Mouse (Mus musculus): ENCODE results near the gene Gm4737. TPM values are rescaled to one million over a fixed set of nuclear protein-coding genes. Genes with fewer than 3 reads are reported as not detected.

The Gm4737 gene
- polyA plus RNA-seq, 1 experiment from 2014 or later: 3.7 TPM

DNA sequence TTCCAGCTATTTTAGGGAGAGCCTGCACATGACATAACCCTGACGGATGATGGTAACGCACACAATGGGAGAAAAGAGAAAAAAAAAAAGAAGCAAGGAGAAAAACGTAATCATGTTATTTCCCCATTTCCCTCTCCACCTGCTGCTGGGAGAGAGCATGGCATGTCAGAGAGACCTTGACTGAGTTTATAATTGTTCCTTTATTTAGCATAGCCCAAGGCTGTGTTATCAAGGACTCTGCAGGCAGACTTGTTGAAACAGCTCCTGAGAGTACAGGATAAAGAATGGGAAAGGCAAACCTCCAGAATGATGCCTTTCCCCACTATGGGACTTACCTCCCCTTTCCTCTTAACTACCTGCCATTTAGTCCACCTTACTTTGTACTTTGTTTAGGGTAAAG is 7.9 kb downstream of the Gm4737 start:
- no peaks in the 10 kb centered on the region for H3K4me1 ChIP-seq (replicated peaks; ENCODE audit: control insufficient read depth, insufficient read depth, low read length)
- H3K4me2 ChIP-seq (ENCODE audit: low read depth, low read length, severe bottlenecking): no peak overlapping the region
- no peaks in the 10 kb centered on the region for H3K27me3 ChIP-seq (ENCODE audit: control insufficient read depth, insufficient read depth, low read length)
- DNase-seq (ENCODE audit: low spot score) (no peak), ATAC-seq (replicated peaks; ENCODE audit: low FRiP score) (no peak)
- 83% methylated on average over 3 of the region's 3 CpGs for WGBS
- no peak overlapping the region for H3K9ac ChIP-seq (ENCODE audit: low read length)
- H3K36me3 ChIP-seq (ENCODE audit: control insufficient read depth, insufficient read depth, low read length): no peaks in the 10 kb centered on the region
- no peaks in the 10 kb centered on the region for H3K9me3 ChIP-seq (ENCODE audit: control insufficient read depth, low read length)
- no peak overlapping the region for H3K4me3 ChIP-seq (ENCODE audit: low read depth, low read length)
- H3K27ac ChIP-seq (ENCODE audit: low read depth, low read length): no peak overlapping the region

DNA sequence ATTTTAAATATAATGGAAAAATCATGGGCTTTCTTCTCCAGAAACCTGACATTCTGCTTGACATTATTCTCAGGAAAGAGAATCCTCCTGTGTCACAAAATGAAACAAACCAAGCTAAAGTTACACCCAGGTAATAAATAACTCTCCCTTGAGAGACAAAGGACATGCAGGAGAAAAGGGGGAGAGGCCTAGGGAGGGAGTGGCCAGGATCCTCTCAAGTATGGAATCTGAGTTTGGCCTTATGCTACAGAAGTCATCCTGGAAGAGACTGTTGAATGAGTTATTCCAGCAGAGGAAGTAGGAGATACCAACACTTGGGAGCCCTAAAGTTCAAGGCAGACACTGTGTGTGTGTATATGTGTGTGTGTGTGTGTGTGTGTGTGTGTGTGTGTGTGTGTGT is 32.6 kb downstream of the Gm4737 start:
- Histone ChIP-seq H3K27me3 (ENCODE audit: control insufficient read depth, insufficient read depth, low read length) (no peaks in the 10 kb centered on the region), H3K4me1 (replicated peaks; ENCODE audit: control insufficient read depth, insufficient read depth, low read length) (no peaks in the 10 kb centered on the region)
- ATAC-seq (replicated peaks; ENCODE audit: low FRiP score): no peak

DNA sequence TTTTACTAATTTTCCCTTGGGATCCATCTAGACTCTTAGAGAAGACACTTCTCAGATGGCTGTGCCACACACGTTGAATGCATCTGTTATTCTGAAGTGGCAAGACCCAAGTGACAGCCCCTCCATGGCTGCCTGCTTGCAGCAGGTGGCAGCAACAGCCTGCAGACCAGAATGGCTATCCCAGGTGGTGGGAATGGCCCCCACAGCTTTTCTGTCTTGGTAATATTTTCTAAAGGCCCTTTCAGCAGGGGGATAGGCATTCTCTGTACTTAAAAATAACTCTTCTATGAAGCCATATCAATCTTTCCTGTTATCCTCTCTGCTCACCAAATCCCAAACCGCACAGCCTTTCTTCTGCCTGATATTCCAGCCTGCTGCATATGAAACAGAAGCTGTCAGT is 33.5 kb downstream of the Gm4737 start:
- no peak overlapping the region for H3K27ac ChIP-seq (ENCODE audit: low read depth, low read length)
- 67% methylated on average over 2 of the region's 2 CpGs for WGBS

More for the DNA sequence above, 32.6 kb downstream of the Gm4737 start:
- Histone ChIP-seq H3K27ac (ENCODE audit: low read depth, low read length) (no peak overlapping the region), H3K36me3 (ENCODE audit: control insufficient read depth, insufficient read depth, low read length) (no peaks in the 10 kb centered on the region), H3K4me2 (ENCODE audit: low read depth, low read length, severe bottlenecking) (no peak overlapping the region), H3K9ac (ENCODE audit: low read length) (no peak overlapping the region), H3K9me3 (ENCODE audit: control insufficient read depth, low read length) (no peaks in the 10 kb centered on the region), H3K4me3 (ENCODE audit: low read depth, low read length) (no peak overlapping the region)
- DNase-seq (ENCODE audit: low spot score): no peak

DNA sequence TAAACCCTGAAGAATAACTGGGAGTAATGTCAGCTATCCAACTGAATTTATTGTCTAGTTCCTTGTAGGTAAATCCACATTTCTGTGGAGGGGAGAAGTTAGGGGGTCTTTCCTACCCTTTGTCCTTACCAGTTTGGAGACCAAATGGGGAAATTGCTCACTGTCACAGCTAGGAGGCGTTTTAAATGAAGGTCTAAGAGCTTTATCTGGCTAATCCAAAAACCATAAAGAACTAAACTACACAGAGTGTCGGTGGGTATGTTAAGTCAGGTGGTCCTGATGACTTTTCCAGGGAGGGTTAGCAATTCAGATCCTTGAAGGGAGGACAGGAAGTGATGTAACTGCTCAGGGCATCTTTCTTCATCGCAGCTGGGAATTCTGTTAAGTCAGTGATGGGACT is 34.3 kb downstream of the Gm4737 start:
- no peak overlapping the region for H3K27ac ChIP-seq (ENCODE audit: low read depth, low read length)
- no peak overlapping the region for H3K4me2 ChIP-seq (ENCODE audit: low read depth, low read length, severe bottlenecking)
- WGBS: 71% methylated on average over 3 of the region's 3 CpGs
- H3K27me3 ChIP-seq (ENCODE audit: control insufficient read depth, insufficient read depth, low read length): no peaks in the 10 kb centered on the region
- no peaks in the 10 kb centered on the region for H3K36me3 ChIP-seq (ENCODE audit: control insufficient read depth, insufficient read depth, low read length)
- H3K9ac ChIP-seq (ENCODE audit: low read length): no peak overlapping the region
- DNase-seq (ENCODE audit: low spot score) (no peak), ATAC-seq (replicated peaks; ENCODE audit: low FRiP score) (no peak)
- H3K4me1 ChIP-seq (replicated peaks; ENCODE audit: control insufficient read depth, insufficient read depth, low read length): no peaks in the 10 kb centered on the region
- no peaks in the 10 kb centered on the region for H3K9me3 ChIP-seq (ENCODE audit: control insufficient read depth, low read length)
- H3K4me3 ChIP-seq (ENCODE audit: low read depth, low read length): no peak overlapping the region

More for the DNA sequence above, 33.5 kb downstream of the Gm4737 start:
- Histone ChIP-seq H3K4me1 (replicated peaks; ENCODE audit: control insufficient read depth, insufficient read depth, low read length) (no peaks in the 10 kb centered on the region), H3K36me3 (ENCODE audit: control insufficient read depth, insufficient read depth, low read length) (no peaks in the 10 kb centered on the region), H3K4me3 (ENCODE audit: low read depth, low read length) (no peak overlapping the region), H3K27me3 (ENCODE audit: control insufficient read depth, insufficient read depth, low read length) (no peaks in the 10 kb centered on the region), H3K9ac (ENCODE audit: low read length) (no peak overlapping the region), H3K4me2 (ENCODE audit: low read depth, low read length, severe bottlenecking) (no peak overlapping the region), H3K9me3 (ENCODE audit: control insufficient read depth, low read length) (no peaks in the 10 kb centered on the region)
- DNase-seq (ENCODE audit: low spot score) (peak; percentile 55), ATAC-seq (replicated peaks; ENCODE audit: low FRiP score) (no peak)

DNA sequence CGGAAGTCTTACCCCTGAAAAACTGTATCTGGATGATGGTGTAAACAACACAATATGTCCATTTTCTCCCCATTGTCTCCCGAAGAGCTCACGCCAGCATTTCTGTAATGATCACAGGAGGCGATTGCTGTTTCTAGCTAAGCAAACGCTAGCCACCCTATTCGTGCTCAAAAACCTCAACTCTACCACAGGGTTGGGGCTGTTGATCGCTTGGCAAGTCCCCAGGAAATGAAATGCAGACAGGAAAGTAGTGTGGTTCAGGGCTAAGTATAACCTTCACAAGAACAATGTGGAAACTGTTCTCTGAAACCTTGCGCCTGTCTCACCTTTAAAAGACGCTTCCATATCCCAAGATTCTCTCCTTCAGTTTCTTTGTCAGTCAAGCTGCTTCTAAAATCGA is 34.9 kb downstream of the Gm4737 start, which contains the start of gene Cd96:
Gene Cd96 (minus strand): TSS at position 232 of the 400 bp plus-strand sequence.
- H3K9ac ChIP-seq (ENCODE audit: low read length): no peak within 1 kb of the TSS
- no peak within 1 kb of the TSS for H3K4me2 ChIP-seq (ENCODE audit: low read depth, low read length, severe bottlenecking)
- H3K27ac ChIP-seq (ENCODE audit: low read depth, low read length): no peak within 1 kb of the TSS
- DNase-seq (ENCODE audit: low spot score): no peak
- H3K4me3 ChIP-seq (ENCODE audit: low read depth, low read length): no peak within 1 kb of the TSS
- no peak for ATAC-seq (replicated peaks; ENCODE audit: low FRiP score)
- H3K9me3 ChIP-seq (ENCODE audit: control insufficient read depth, low read length): no peaks in the 10 kb centered on the region
- WGBS: 79% methylated on average over 10 of the region's 10 CpGs
- no peaks in the 10 kb centered on the region for H3K4me1 ChIP-seq (replicated peaks; ENCODE audit: control insufficient read depth, insufficient read depth, low read length)
- no peaks in the 10 kb centered on the region for H3K27me3 ChIP-seq (ENCODE audit: control insufficient read depth, insufficient read depth, low read length)
- H3K36me3 ChIP-seq (ENCODE audit: control insufficient read depth, insufficient read depth, low read length): no peaks in the 10 kb centered on the region

DNA sequence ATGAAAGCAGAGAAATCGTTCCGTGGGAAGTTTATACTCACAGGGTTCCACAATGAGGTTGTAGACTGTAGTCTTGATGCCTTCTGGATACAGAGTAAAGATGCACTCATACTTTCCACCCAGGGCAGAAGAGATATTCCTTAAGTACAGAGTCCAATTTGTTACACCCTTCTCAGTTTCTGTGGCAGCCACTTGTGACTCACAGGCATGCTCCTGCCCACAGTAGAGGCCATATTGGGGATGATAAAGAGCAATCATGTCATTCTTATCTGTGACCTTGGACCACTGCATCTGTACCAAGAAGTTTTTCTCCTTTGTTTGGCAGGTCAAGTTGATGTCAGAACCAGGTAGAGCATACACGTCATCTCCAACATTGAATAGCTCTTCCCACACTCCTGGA is 37.2 kb downstream of the Gm4737 start:
- Histone ChIP-seq H3K9me3 (ENCODE audit: control insufficient read depth, low read length) (no peaks in the 10 kb centered on the region), H3K4me3 (ENCODE audit: low read depth, low read length) (no peak overlapping the region), H3K27ac (ENCODE audit: low read depth, low read length) (no peak overlapping the region), H3K4me2 (ENCODE audit: low read depth, low read length, severe bottlenecking) (no peak overlapping the region), H3K27me3 (ENCODE audit: control insufficient read depth, insufficient read depth, low read length) (no peaks in the 10 kb centered on the region), H3K9ac (ENCODE audit: low read length) (no peak overlapping the region), H3K4me1 (replicated peaks; ENCODE audit: control insufficient read depth, insufficient read depth, low read length) (no peaks in the 10 kb centered on the region), H3K36me3 (ENCODE audit: control insufficient read depth, insufficient read depth, low read length) (no peaks in the 10 kb centered on the region)
- 95% methylated on average over 3 of the region's 3 CpGs for WGBS
- ATAC-seq (replicated peaks; ENCODE audit: low FRiP score) (no peak), DNase-seq (ENCODE audit: low spot score) (no peak)

DNA sequence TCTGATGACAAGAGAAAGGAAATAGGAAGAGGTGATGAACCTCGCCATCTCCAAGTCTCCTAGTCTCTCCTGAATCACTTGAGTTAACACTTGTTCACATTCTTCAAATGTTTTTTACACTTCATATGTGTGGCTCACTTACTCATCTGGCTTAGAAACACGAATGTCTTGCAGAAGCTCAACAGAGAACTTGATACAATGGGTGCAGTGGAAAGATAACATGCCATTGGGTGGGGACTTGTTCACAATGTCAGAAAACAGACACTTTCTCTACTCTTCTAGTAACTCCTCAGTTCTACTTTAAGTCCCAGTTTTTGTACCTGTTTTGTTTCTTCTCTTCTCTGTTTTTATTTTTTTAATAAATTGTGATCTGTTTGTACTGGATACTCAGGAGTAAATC is 40.1 kb downstream of the Gm4737 start:
- no peaks in the 10 kb centered on the region for H3K9me3 ChIP-seq (ENCODE audit: control insufficient read depth, low read length)
- no peaks in the 10 kb centered on the region for H3K4me1 ChIP-seq (replicated peaks; ENCODE audit: control insufficient read depth, insufficient read depth, low read length)
- no peak overlapping the region for H3K27ac ChIP-seq (ENCODE audit: low read depth, low read length)
- H3K27me3 ChIP-seq (ENCODE audit: control insufficient read depth, insufficient read depth, low read length): no peaks in the 10 kb centered on the region
- DNase-seq (ENCODE audit: low spot score) (no peak), ATAC-seq (replicated peaks; ENCODE audit: low FRiP score) (no peak)
- no peak overlapping the region for H3K9ac ChIP-seq (ENCODE audit: low read length)
- 86% methylated on average over 2 of the region's 2 CpGs for WGBS
- H3K36me3 ChIP-seq (ENCODE audit: control insufficient read depth, insufficient read depth, low read length): no peaks in the 10 kb centered on the region
- no peak overlapping the region for H3K4me2 ChIP-seq (ENCODE audit: low read depth, low read length, severe bottlenecking)
- H3K4me3 ChIP-seq (ENCODE audit: low read depth, low read length): no peak overlapping the region

DNA sequence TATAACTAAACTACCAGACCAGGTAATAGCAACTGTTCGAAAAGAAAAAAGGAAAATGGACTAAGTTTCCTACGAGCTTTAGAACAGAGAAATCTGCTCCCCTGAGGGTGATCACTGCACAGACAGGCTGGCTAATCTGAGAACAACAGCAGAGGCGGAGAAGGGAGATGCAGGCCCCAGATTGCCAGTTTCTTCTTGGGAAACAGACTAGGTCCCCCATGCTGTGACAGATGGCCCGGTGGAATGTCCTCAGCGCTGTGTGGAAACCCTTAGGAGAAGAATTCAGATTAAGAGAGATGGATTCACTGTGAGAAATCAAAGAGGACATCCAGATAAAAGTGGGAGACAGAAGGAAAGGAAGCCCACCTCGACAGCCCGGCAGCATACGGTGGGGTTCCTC is 45.3 kb downstream of the Gm4737 start:
- Histone ChIP-seq H3K27ac (ENCODE audit: low read depth, low read length) (no peak overlapping the region), H3K9ac (ENCODE audit: low read length) (no peak overlapping the region), H3K4me2 (ENCODE audit: low read depth, low read length, severe bottlenecking) (no peak overlapping the region), H3K36me3 (ENCODE audit: control insufficient read depth, insufficient read depth, low read length) (no peaks in the 10 kb centered on the region), H3K27me3 (ENCODE audit: control insufficient read depth, insufficient read depth, low read length) (no peaks in the 10 kb centered on the region), H3K4me1 (replicated peaks; ENCODE audit: control insufficient read depth, insufficient read depth, low read length) (no peaks in the 10 kb centered on the region), H3K9me3 (ENCODE audit: control insufficient read depth, low read length) (no peaks in the 10 kb centered on the region), H3K4me3 (ENCODE audit: low read depth, low read length) (no peak overlapping the region)
- no peak for ATAC-seq (replicated peaks; ENCODE audit: low FRiP score)
- DNase-seq (ENCODE audit: low spot score): no peak
- WGBS: 60% methylated on average over 8 of the region's 8 CpGs

DNA sequence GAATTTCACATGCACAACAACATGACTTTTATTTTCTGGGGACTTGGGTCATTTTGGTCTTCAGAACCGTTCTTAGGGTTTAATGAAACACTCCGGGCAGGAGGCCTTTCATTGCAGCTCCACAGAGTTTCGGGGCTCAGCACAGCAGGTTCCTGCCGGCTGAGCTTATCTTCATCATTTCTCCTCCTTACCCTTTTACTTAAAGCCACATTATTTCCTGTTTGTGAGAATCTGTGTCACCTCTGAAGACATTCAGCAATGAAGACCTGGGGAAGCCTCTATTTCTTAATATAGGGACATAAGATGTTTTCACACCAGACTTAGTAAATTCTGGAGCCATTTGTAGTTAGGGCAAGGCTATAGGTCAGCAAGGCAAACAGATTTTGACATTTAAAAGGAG is 47.4 kb downstream of the Gm4737 start:
- Histone ChIP-seq H3K4me3 (ENCODE audit: low read depth, low read length) (no peak overlapping the region), H3K9me3 (ENCODE audit: control insufficient read depth, low read length) (no peaks in the 10 kb centered on the region), H3K9ac (ENCODE audit: low read length) (no peak overlapping the region), H3K4me1 (replicated peaks; ENCODE audit: control insufficient read depth, insufficient read depth, low read length) (no peaks in the 10 kb centered on the region), H3K36me3 (ENCODE audit: control insufficient read depth, insufficient read depth, low read length) (no peaks in the 10 kb centered on the region), H3K27ac (ENCODE audit: low read depth, low read length) (no peak overlapping the region), H3K4me2 (ENCODE audit: low read depth, low read length, severe bottlenecking) (no peak overlapping the region), H3K27me3 (ENCODE audit: control insufficient read depth, insufficient read depth, low read length) (no peaks in the 10 kb centered on the region)
- 63% methylated on average over 4 of the region's 4 CpGs for WGBS
- DNase-seq (ENCODE audit: low spot score): no peak
- no peak for ATAC-seq (replicated peaks; ENCODE audit: low FRiP score)

All from forebrain, embryonic 11.5 days (tissue).